Mouse (Mus musculus): ENCODE data around the gene Ift52. TPM values are rescaled to one million over a fixed set of nuclear protein-coding genes. Genes with fewer than 3 reads are reported as not detected.

Ift52 gene
- polyA plus RNA-seq, 1 experiment from 2014 or later, result 47.9 TPM

GRCm38 (mm10) chr2:163079041-163079440 is 61.9 kb downstream of the Ift52 start:
- H3K4me3 ChIP-seq (replicated peaks; ENCODE audit: low read length), result no peak overlapping the region
- H3K4me1 ChIP-seq (ENCODE audit: control insufficient read depth, insufficient read depth, low read length), result no peaks in the 10 kb centered on the region
- H3K9me3 ChIP-seq (replicated peaks; ENCODE audit: control insufficient read depth, low read length), result no peaks in the 10 kb centered on the region
- no peak overlapping the region for H3K27ac ChIP-seq (ENCODE audit: low read length)
- peaks cover 4% of the 10 kb centered on the region for H3K36me3 ChIP-seq (ENCODE audit: control insufficient read depth, insufficient read depth, low read length)
- no peaks in the 10 kb centered on the region for H3K27me3 ChIP-seq (ENCODE audit: control insufficient read depth, insufficient read depth, low read length)
- H3K9ac ChIP-seq (ENCODE audit: low read length), result no peak overlapping the region
- no peak overlapping the region for H3K4me2 ChIP-seq (ENCODE audit: low read depth, low read length)
- ATAC-seq (ENCODE audit: insufficient read depth, low FRiP score), result no peak
- WGBS, result 94% methylated on average over 4 of the region's 4 CpGs

GRCm38 (mm10) chr2:163082591-163082990 is 65.4 kb downstream of the Ift52 start:
- Histone ChIP-seq H3K4me3 (replicated peaks; ENCODE audit: low read length) (no peak overlapping the region), H3K4me2 (ENCODE audit: low read depth, low read length) (no peak overlapping the region), H3K9me3 (replicated peaks; ENCODE audit: control insufficient read depth, low read length) (no peaks in the 10 kb centered on the region), H3K4me1 (ENCODE audit: control insufficient read depth, insufficient read depth, low read length) (no peaks in the 10 kb centered on the region), H3K27ac (ENCODE audit: low read length) (no peak overlapping the region), H3K9ac (ENCODE audit: low read length) (no peak overlapping the region), H3K36me3 (ENCODE audit: control insufficient read depth, insufficient read depth, low read length) (no peaks in the 10 kb centered on the region; the same call in 1 of the 2 replicates), H3K27me3 (ENCODE audit: control insufficient read depth, insufficient read depth, low read length) (no peaks in the 10 kb centered on the region)
- 82% methylated on average over 5 of the region's 5 CpGs for WGBS
- no peak for ATAC-seq (ENCODE audit: insufficient read depth, low FRiP score)

GRCm38 (mm10) chr2:163084519-163084918 is 67.4 kb downstream of the Ift52 start:
- Histone ChIP-seq H3K27ac (ENCODE audit: low read length) (no peak overlapping the region), H3K27me3 (ENCODE audit: control insufficient read depth, insufficient read depth, low read length) (no peaks in the 10 kb centered on the region), H3K4me1 (ENCODE audit: control insufficient read depth, insufficient read depth, low read length) (no peaks in the 10 kb centered on the region), H3K36me3 (ENCODE audit: control insufficient read depth, insufficient read depth, low read length) (no peaks in the 10 kb centered on the region), H3K4me3 (replicated peaks; ENCODE audit: low read length) (no peak overlapping the region), H3K9me3 (replicated peaks; ENCODE audit: control insufficient read depth, low read length) (no peaks in the 10 kb centered on the region), H3K4me2 (ENCODE audit: low read depth, low read length) (no peak overlapping the region), H3K9ac (ENCODE audit: low read length) (no peak overlapping the region)
- ATAC-seq (ENCODE audit: insufficient read depth, low FRiP score), result no peak
- WGBS, result 80% methylated on average over 3 of the region's 3 CpGs

GRCm38 (mm10) chr2:163085047-163085446 is 67.9 kb downstream of the Ift52 start:
- no peak for ATAC-seq (ENCODE audit: insufficient read depth, low FRiP score)
- no peak overlapping the region for H3K4me2 ChIP-seq (ENCODE audit: low read depth, low read length)
- H3K27ac ChIP-seq (ENCODE audit: low read length), result no peak overlapping the region
- no peaks in the 10 kb centered on the region for H3K27me3 ChIP-seq (ENCODE audit: control insufficient read depth, insufficient read depth, low read length)
- WGBS, result 86% methylated on average over 6 of the region's 6 CpGs
- H3K9ac ChIP-seq (ENCODE audit: low read length), result no peak overlapping the region
- no peak overlapping the region for H3K4me3 ChIP-seq (replicated peaks; ENCODE audit: low read length)
- H3K9me3 ChIP-seq (replicated peaks; ENCODE audit: control insufficient read depth, low read length), result no peaks in the 10 kb centered on the region
- H3K36me3 ChIP-seq (ENCODE audit: control insufficient read depth, insufficient read depth, low read length), result no peaks in the 10 kb centered on the region
- H3K4me1 ChIP-seq (ENCODE audit: control insufficient read depth, insufficient read depth, low read length), result no peaks in the 10 kb centered on the region

- 69% methylated on average over 8 of the region's 8 CpGs for WGBS
- ATAC-seq (ENCODE audit: insufficient read depth, low FRiP score), result no peak
These were observed 69.4 kb downstream of the Ift52 start for GRCm38 (mm10) chr2:163086561-163086960.

GRCm38 (mm10) chr2:163087728-163088127 is 70.6 kb downstream of the Ift52 start, which contains the start of gene Gtsf1l:
Gtsf1l (minus strand) TSS chr2:163087855.
- H3K4me2 ChIP-seq (ENCODE audit: low read depth, low read length), result no peak within 1 kb of the TSS
- H3K4me1 ChIP-seq (ENCODE audit: control insufficient read depth, insufficient read depth, low read length), result no peaks in the 10 kb centered on the region
- no peak within 1 kb of the TSS for H3K4me3 ChIP-seq (replicated peaks; ENCODE audit: low read length)
- H3K27ac ChIP-seq (ENCODE audit: low read length), result no peak within 1 kb of the TSS
- no peaks in the 10 kb centered on the region for H3K36me3 ChIP-seq (ENCODE audit: control insufficient read depth, insufficient read depth, low read length)
- H3K9me3 ChIP-seq (replicated peaks; ENCODE audit: control insufficient read depth, low read length), result no peaks in the 10 kb centered on the region
- ATAC-seq (ENCODE audit: insufficient read depth, low FRiP score), result no peak
- no peaks in the 10 kb centered on the region for H3K27me3 ChIP-seq (ENCODE audit: control insufficient read depth, insufficient read depth, low read length)
- H3K9ac ChIP-seq (ENCODE audit: low read length), result no peak within 1 kb of the TSS
- 83% methylated on average over 9 of the region's 9 CpGs for WGBS

More at GRCm38 (mm10) chr2:163086561-163086960, 69.4 kb downstream of the Ift52 start:
- H3K27ac ChIP-seq (ENCODE audit: low read length), result no peak overlapping the region
- no peaks in the 10 kb centered on the region for H3K27me3 ChIP-seq (ENCODE audit: control insufficient read depth, insufficient read depth, low read length)
- no peak overlapping the region for H3K4me2 ChIP-seq (ENCODE audit: low read depth, low read length)
- H3K4me1 ChIP-seq (ENCODE audit: control insufficient read depth, insufficient read depth, low read length), result no peaks in the 10 kb centered on the region
- no peak overlapping the region for H3K9ac ChIP-seq (ENCODE audit: low read length)
- H3K36me3 ChIP-seq (ENCODE audit: control insufficient read depth, insufficient read depth, low read length), result no peaks in the 10 kb centered on the region
- no peak overlapping the region for H3K4me3 ChIP-seq (replicated peaks; ENCODE audit: low read length)
- no peaks in the 10 kb centered on the region for H3K9me3 ChIP-seq (replicated peaks; ENCODE audit: control insufficient read depth, low read length)

- Histone ChIP-seq H3K4me1 (ENCODE audit: control insufficient read depth, insufficient read depth, low read length) (no peaks in the 10 kb centered on the region), H3K4me3 (replicated peaks; ENCODE audit: low read length) (no peak overlapping the region), H3K9ac (ENCODE audit: low read length) (no peak overlapping the region), H3K27ac (ENCODE audit: low read length) (no peak overlapping the region), H3K4me2 (ENCODE audit: low read depth, low read length) (no peak overlapping the region), H3K27me3 (ENCODE audit: control insufficient read depth, insufficient read depth, low read length) (no peaks in the 10 kb centered on the region), H3K36me3 (ENCODE audit: control insufficient read depth, insufficient read depth, low read length) (no peaks in the 10 kb centered on the region), H3K9me3 (replicated peaks; ENCODE audit: control insufficient read depth, low read length) (no peaks in the 10 kb centered on the region)
- no peak for ATAC-seq (ENCODE audit: insufficient read depth, low FRiP score)
- 66% methylated on average over 5 of the region's 5 CpGs for WGBS
These were observed 72.4 kb downstream of the Ift52 start for GRCm38 (mm10) chr2:163089475-163090123.

GRCm38 (mm10) chr2:163094909-163095308 is 77.8 kb downstream of the Ift52 start:
- H3K4me2 ChIP-seq (ENCODE audit: low read depth, low read length), result no peak overlapping the region
- H3K27me3 ChIP-seq (ENCODE audit: control insufficient read depth, insufficient read depth, low read length), result no peaks in the 10 kb centered on the region
- H3K9ac ChIP-seq (ENCODE audit: low read length), result no peak overlapping the region
- no peak overlapping the region for H3K27ac ChIP-seq (ENCODE audit: low read length)
- WGBS, result 84% methylated on average over 10 of the region's 10 CpGs
- H3K36me3 ChIP-seq (ENCODE audit: control insufficient read depth, insufficient read depth, low read length), result no peaks in the 10 kb centered on the region
- ATAC-seq (ENCODE audit: insufficient read depth, low FRiP score), result no peak
- no peak overlapping the region for H3K4me3 ChIP-seq (replicated peaks; ENCODE audit: low read length)
- no peaks in the 10 kb centered on the region for H3K9me3 ChIP-seq (replicated peaks; ENCODE audit: control insufficient read depth, low read length)
- H3K4me1 ChIP-seq (ENCODE audit: control insufficient read depth, insufficient read depth, low read length), result peaks cover 4% of the 10 kb centered on the region; the same call in 1 of the 2 replicates
